Mouse (Mus musculus) megakaryocyte-erythroid progenitor cell, adult 5-6 weeks (primary cell): ENCODE results near the gene Dnajc16. TPM values are rescaled to one million over a fixed set of nuclear protein-coding genes. Genes with fewer than 3 reads are reported as not detected.
A peak's percentile ranks its signal among the peaks of the same experiment; 100 is the strongest.
"Not testable (repeated sequence)": the region's sequence is repeated elsewhere in the genome, so short reads cannot be mapped to it uniquely, and the experiment has no call there.

Experiments used
- ATAC-seq: replicated peaks from 2 replicates; pipeline ENCODE4 v1.8.0; 2016; ENCODE audit warnings: mild to moderate bottlenecking, inconsistent platforms; ENCODE audit not compliant: severe bottlenecking, poor library complexity, low FRiP score, low TSS enrichment
- total RNA-seq, 2 experiments: library from RNA; stranded (forward) in 1 of 2; stranded (reverse) in 1 of 2; fragments of 200-1000, 215-1000 nt in 1 of 2; fragments of >200 nt in 1 of 2; fragmentation: Nextera tagmentation in 1 of 2; gene quantifications; 2 replicates each; pipeline ENCODE4 v1.2.3; 2014 to 2017

Dnajc16 gene
- total RNA-seq, 2 experiments from 2014 or later = 3.2 to 10.7 TPM

GRCm38 (mm10) chr4:141804105-141804504 lies 13.4 kb upstream of the Dnajc16 start:
- ATAC-seq = no peak

DNA sequence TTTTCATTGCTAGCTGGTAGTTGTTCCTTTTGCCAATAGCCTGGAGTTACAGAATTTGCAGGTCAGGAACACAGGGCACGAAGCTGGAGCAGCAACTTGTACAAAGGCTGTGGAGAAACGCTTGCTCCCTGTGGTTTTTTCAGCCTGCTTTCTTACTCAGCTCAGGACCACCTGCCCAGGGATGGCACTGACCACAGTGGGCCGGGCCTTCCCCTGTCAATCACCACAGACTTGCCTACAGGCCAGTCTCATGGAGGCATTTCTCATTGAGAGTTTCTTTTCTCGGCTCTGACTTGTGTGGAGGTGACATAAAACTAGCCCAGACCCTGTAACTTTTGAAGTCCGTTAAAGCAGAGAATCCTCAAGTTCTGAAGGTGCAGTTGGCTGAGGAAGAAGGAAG lies 6.8 kb upstream of the Dnajc16 start:
- no peak for ATAC-seq

DNA sequence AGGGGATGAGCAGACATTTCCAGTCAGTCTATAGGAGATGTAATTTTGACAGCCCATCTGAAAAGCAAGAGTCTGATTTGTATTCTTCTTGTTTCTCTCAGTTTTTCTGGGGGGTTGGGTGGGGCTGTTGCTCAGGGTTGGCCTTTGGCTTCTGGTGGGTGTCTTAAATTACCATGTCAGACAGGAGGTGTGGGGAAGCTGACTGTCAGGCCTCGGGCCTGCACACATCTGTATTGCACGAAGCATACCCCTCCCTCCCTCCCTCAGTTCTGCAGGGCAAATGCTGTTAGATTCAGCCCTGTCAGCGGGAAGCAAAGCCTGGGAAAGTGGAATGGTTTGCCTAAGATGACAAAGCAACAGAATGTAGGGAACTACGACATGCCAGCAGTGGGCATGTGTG lies 6.2 kb upstream of the Dnajc16 start:
- ATAC-seq = no peak

DNA sequence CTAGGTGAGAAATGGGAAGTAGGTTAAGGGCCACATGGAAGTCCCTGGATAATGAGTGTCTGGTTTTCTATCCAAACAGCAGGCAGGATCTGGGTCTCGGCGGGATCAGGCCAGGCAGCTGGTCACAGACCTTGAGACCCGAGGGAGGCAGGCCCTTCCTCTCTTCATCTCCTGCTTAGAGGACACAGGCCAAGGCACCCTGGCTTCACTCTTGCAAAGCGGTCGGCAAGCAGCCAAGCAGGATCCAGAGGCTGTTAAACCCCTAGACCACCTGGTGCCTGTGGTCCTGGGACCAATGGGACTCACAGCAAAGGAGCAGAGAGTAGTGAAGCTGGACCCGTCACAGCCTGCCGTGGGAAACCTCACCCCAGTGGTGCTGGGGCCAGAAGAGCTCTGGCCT lies 5.6 kb upstream of the Dnajc16 start:
- no peak for ATAC-seq

- no peak for ATAC-seq
Observed at GRCm38 (mm10) chr4:141794152-141794535, 3.4 kb upstream of the Dnajc16 start.

DNA sequence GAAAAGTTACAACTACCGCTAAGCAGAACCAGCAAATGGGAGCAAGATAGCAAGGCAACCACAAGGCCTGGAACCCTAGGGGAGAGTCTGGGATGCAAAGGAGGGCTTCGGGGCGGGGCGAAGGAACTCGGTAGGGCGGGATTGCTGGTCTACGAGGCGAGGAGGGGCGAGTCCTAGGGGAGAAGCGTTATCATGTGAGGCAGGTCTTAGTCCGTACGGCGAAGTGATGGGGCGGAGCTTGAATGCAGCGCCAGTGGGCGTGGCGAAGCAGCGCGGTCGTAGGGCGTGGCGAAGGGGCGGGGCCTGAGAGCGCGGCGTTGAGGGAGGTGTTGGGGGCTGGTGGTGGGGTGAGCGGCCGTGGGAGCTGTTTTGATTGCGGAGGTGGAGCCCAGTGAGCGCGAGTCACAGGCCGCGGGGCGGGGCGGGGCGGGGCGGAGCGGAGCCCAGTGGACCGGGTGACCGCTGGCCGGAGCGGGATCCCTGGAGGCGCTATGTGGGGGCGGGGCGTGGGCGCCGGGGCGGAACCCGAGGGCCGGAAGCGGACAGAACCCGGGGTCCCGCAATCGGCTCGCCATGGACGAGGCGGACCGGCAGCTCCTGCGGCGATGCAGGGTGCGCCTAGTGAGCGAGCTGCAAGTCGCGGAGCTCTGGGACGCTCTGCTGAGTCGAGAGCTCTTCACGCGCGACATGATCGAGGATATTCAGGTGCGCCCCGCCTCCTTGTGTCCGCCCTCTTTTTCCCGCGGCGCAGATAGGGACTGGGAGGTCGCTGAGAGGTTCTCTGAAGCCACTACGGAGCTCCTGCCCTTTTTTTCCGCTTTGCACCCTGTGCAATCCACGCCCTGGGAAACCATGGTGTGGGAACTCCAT lies 2.8 kb upstream of the Dnajc16 start, which contains the start of gene Casp9:
TSS of gene Casp9 (plus strand) at position 331 of the 870 bp plus-strand sequence.
- ATAC-seq = peak; percentile 77

DNA sequence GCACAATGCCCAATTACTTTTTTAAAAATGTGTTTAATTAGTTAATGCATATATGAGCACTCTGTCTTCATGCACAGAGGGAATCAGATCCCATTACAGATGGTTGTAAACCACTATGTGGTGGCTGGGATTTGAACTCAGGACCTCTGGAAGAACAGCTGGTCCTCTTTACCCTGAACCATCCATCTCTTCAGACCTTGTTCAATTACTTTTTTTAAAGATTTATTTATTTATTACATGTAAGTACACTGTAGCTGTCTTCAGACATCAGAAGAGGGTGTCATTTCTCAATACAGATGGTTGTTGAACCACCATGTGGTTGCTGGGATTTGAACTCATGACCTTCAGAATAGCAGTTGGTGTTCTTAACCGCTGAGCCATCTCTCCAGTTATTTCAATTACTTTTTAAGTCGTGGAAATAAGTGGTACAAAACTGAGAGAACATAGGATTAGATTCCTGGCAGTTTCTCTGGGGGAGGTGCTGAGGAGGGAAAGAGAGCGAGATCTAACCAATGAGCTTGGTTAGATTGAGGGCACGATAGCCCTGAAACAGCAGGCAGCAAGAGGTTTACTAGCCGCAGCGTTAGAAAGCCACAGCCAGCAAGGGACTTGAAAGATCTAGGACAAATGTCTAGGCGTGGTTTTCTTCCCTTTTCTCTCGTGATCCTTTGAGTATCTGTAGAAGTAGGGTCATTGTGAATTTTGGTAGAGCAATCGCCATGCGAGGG lies 2.0 kb upstream of the Dnajc16 start:
- peak; percentile 25 for ATAC-seq

GRCm38 (mm10) chr4:141791951-141792350 lies 1.2 kb upstream of the Dnajc16 start:
- no peak for ATAC-seq

- no peak for ATAC-seq
Observed at GRCm38 (mm10) chr4:141791486-141791885, 755 bp upstream of the Dnajc16 start.

GRCm38 (mm10) chr4:141789564-141790218 lies 1.0 kb downstream of the Dnajc16 start:
- peak; percentile 41 for ATAC-seq

DNA sequence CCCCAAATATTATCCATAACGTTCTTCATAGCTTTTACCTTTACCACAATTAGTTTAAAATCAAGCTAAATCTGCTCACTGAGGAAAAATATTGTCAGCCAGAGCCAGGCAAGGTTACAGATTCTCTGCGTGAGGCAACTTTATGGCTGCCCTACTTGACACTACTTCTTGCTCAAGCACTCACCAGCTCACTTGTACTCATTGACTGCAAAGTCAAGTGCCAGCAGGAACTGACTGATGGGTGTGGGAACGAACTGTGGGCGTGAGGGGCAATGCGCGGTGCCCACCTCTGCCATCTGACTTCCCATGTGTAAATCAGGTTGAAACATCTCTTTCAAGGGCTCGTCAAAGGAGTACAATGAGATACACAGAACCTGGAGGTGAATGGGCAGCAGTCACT lies 3.3 kb downstream of the Dnajc16 start:
- ATAC-seq = no peak

DNA sequence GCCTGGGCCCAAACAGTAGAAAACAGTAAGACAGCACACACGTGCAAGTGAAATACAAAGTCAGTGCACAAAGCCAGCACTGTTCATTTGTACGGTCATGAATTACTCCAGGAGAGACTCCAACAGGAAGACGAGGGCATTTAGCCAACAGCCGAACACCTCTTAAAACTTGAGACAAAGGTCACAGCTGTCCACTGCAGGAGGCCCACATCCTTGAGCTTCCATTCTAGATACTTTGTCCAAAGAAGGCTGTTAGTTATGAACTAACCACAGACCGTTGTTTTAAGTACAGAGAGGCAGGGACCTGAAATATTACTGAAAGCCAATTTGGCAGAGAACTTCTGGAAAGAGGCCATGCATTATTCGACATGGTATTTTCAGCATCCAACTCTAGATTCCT lies 3.7 kb downstream of the Dnajc16 start:
- ATAC-seq = no peak

DNA sequence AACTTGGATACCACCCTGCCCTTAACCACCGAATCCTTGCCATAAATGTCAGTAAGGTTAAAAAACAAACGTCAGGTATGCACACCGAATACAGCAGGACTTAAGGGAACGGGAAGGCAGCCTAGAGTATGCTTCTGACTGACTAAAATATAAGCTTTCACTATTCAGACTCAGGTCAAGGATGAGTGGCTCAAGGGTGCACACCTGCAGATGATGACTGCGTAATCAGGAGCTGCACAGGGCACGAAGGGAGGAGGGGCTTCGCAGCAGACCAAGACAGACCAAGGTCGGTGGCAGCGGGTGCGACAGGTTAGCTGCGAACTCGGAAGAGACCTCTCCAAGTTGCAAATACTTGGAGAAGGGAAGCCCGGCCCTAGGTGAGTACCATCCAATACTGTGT lies 4.6 kb downstream of the Dnajc16 start:
- no peak for ATAC-seq

GRCm38 (mm10) chr4:141784835-141785234 lies 5.9 kb downstream of the Dnajc16 start:
- ATAC-seq = no peak

- ATAC-seq = no peak
Observed at GRCm38 (mm10) chr4:141781201-141781985, 9.3 kb downstream of the Dnajc16 start.

DNA sequence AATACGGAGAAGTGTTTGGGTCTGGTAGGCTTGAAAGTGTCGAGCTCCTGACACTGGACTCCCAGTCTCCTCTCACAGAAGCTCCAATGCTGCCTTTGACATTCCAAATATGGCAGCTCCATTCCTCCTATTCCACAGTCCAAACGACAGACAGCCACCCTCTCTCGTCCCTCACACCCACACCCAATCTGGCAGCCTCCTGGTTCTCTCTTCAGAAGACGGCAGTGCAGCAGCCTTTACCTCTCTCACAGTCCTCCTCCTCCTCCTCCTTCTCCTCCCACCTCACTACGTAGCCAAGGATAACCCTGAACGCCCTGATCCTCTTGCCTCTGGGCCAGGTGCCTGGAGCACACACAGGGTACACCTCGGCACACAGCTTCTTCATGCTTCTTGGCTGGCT lies 10.9 kb downstream of the Dnajc16 start:
- ATAC-seq = no peak

DNA sequence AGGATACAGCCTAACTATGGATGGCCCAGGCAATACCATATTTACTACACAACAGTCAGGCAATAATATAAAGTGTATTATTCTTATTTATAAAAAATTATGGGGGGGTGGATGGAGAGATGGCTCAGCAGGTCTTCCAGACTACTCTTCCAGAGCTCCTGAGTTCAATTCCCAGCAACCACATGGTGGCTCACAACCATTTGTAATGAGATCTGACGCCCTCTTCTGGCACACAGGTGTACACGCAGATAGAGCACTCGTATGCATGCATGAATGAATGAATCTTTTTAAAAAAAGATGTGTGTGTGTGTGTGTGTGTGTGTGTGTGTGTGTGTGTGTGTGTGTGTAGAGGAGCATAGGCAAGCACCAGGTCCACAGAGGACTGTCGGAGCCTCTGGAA lies 17.7 kb downstream of the Dnajc16 start:
- ATAC-seq = not testable (repeated sequence)

DNA sequence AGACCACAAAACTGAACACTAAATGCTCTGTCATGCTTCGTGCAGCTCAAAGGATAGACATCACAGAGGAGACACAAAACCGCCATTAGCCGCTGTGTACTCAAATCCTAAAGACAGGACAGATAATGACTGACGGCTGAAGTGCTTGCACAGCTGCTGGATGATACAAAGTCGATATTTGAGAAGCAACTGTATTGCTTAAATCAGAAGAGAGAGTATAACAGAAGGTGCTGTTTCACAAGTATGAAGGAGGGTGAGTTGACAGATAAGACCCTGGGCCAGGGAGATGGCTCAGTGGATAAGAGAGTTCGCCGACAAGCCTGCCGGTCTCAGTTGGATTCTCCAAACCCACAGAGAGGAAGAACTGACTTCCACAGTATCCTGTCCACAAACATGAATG lies 18.9 kb downstream of the Dnajc16 start:
- peak; percentile 23; the same call in 1 of the 2 replicates for ATAC-seq

DNA sequence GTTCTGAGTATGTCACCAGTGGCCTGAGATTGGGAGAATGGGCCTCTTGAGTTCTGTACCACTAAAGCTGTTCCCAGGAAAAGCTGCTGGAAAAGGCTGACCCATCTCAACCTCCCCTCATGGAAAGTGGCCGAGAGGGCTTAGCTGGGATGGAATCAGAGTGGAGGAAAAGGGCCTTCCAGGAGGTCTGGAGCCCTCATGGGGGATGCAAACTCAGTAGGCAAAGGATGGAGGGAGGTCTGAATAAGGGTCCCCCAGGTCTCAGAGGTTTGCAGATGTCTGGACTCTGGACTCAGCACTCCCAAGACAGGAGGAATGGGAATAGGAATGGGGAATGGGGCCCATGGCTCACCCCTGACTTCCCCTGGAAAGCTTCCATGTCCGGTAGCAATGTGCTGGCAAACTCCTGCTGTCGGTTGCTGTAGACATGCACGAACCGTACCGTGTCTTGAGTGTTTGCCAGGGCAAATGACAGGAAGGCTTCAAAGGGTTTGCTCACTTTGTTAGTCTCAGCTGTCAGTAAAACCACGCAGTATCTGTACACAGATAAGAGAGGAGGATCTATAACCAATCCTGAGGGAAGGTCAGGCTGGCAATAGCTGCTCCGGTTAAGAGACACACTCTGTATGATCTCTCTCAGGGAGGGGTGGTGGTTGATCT lies 21.1 kb downstream of the Dnajc16 start:
- peak; percentile 17; the same call in 1 of the 2 replicates for ATAC-seq
